Mouse (Mus musculus) myocyte (in vitro differentiated cells): ENCODE results near the gene Supt5.

Experiments used
- CEBPB ChIP-seq: IDR thresholded peaks from 2 replicates; pipeline ENCODE4 v1.6.1; 2011; ENCODE audit warnings: mild to moderate bottlenecking, moderate library complexity; ENCODE audit not compliant: poor library complexity, insufficient read depth, severe bottlenecking
- MAX ChIP-seq: IDR thresholded peaks from one replicate; pipeline ENCODE4 v1.6.1; 2011; ENCODE audit warnings: low read depth, mild to moderate bottlenecking, control low read depth
- MYOD1 ChIP-seq, 3 experiments: IDR thresholded peaks; one replicate each; pipeline ENCODE4 v1.6.1; 2011; ENCODE audit warnings: control low read depth in 2 of 3, low read depth in 2 of 3, mild to moderate bottlenecking in 2 of 3, moderate library complexity in 1 of 3; ENCODE audit not compliant: insufficient read length in 2 of 3, control insufficient read depth in 1 of 3
- POLR2A ChIP-seq: IDR thresholded peaks from one replicate; pipeline ENCODE4 v1.6.1; 2011; ENCODE audit warnings: low read depth, mild to moderate bottlenecking, control low read depth, moderate library complexity; ENCODE audit not compliant: insufficient read length
- POLR2AphosphoS2 ChIP-seq: IDR thresholded peaks from one replicate; pipeline ENCODE4 v1.6.1; 2011; ENCODE audit warnings: low read depth, control low read depth; ENCODE audit not compliant: insufficient read length
- SRF ChIP-seq: IDR thresholded peaks from one replicate; pipeline ENCODE4 v1.6.1; 2011; ENCODE audit warnings: low read depth; ENCODE audit not compliant: control insufficient read depth, insufficient read length
- TCF12 ChIP-seq: IDR thresholded peaks from one replicate; pipeline ENCODE4 v1.6.1; 2011; ENCODE audit warnings: mild to moderate bottlenecking, control low read depth; ENCODE audit not compliant: poor library complexity, insufficient read depth, severe bottlenecking
- TCF3 ChIP-seq: IDR thresholded peaks from one replicate; pipeline ENCODE4 v1.6.1; 2011; ENCODE audit warnings: low read depth, control low read depth; ENCODE audit not compliant: insufficient read length
- USF1 ChIP-seq: IDR thresholded peaks from one replicate; pipeline ENCODE4 v1.6.1; 2011; ENCODE audit warnings: low read depth, mild to moderate bottlenecking, control low read depth, moderate library complexity

GRCm38 (mm10) chr7:28380237-28381016, 41.9 kb upstream of the Supt5 start, which contains the start of gene Zfp36:
- TF ChIP-seq POLR2A (no peak), TCF3 (no peak), CEBPB (no peak), SRF (no peak), MYOD1 (IDR thresholded peaks at IDR 0.05; ENCODE audit: control insufficient read depth in 1 of 3, insufficient read length in 2 of 3, low read depth in 2 of 3) (no peak), TCF12 (no peak), POLR2AphosphoS2 (no peak), MAX (no peak), USF1 (no peak)
